Mouse (Mus musculus) intestine, embryonic 14.5 days (tissue): ENCODE data around the gene Ccdc125. TPM values are rescaled to one million over a fixed set of nuclear protein-coding genes. Genes with fewer than 3 reads are reported as not detected.

Source experiments
- ATAC-seq: fragments of 200-750 bp; cut with Nextera tagmentation; replicated peaks from 2 replicates; pipeline ENCODE4 v1.8.0; 2017; ENCODE audit warnings: low read depth, moderate number of reproducible peaks, moderate TSS enrichment, moderate library complexity; ENCODE audit not compliant: low FRiP score, low TSS enrichment
- DNase-seq: peaks from one replicate; pipeline ENCODE4 v3.0.0-alpha.2; 2018; ENCODE audit warnings: low spot score
- H3K27ac ChIP-seq: fragments of 300-500 bp; sonication (generic); 2 replicates; pipeline ENCODE4 v1.5.1; 2014; ENCODE audit warnings: low read depth, mild to moderate bottlenecking, control low read depth
- H3K27me3 ChIP-seq: fragments of 300-500 bp; sonication (generic); replicated peaks from 2 replicates; pipeline ENCODE4 v1.6.1; 2014; ENCODE audit warnings: low read length, control low read depth; ENCODE audit not compliant: control insufficient read depth, insufficient read depth
- H3K36me3 ChIP-seq: fragments of 300-500 bp; sonication (generic); 2 replicates; pipeline ENCODE4 v1.6.1; 2014; ENCODE audit warnings: low read length, control low read depth; ENCODE audit not compliant: control insufficient read depth, insufficient read depth
- H3K4me1 ChIP-seq: fragments of 300-500 bp; sonication (generic); replicated peaks from 2 replicates; pipeline ENCODE4 v1.6.1; 2014; ENCODE audit warnings: low read length, control low read depth, mixed read lengths; ENCODE audit not compliant: control insufficient read depth, insufficient read depth
- H3K4me2 ChIP-seq: fragments of 300-500 bp; sonication (generic); 2 replicates; pipeline ENCODE4 v1.6.1; 2014; ENCODE audit warnings: low read length
- H3K4me3 ChIP-seq: fragments of 300-500 bp; sonication (generic); 2 replicates; pipeline ENCODE4 v1.5.1; 2014; ENCODE audit warnings: low read depth, low read length, control low read depth, mixed read lengths
- H3K9ac ChIP-seq: fragments of 300-500 bp; sonication (generic); 2 replicates; pipeline ENCODE4 v1.6.1; 2014; ENCODE audit warnings: mild to moderate bottlenecking, low read length
- H3K9me3 ChIP-seq: fragments of 300-500 bp; sonication (generic); 2 replicates; pipeline ENCODE4 v1.6.1; 2016; ENCODE audit warnings: low read length, control low read depth; ENCODE audit not compliant: control insufficient read depth
- WGBS: fragments of 180-500 bp; shearing (Covaris S2); extraction: QIAGEN DNeasy Blood & Tissue Kit; methylation state at CpG from one replicate; pipeline ENCODE4 v1.1.7; 2014; 5-methylcytosine and 5-hydroxymethylcytosine counted together
- polyA plus RNA-seq: library from polyadenylated mRNA; unstranded; fragments of >200 nt; fragmentation: Nextera tagmentation; extraction: Ambion mirVana; gene quantifications from 2 replicates; pipeline ENCODE4 v1.2.1, GENCODE M21; 2014

Ccdc125 gene
- polyA plus RNA-seq, 1 experiment from 2014 or later, result 10.1 TPM

- Histone ChIP-seq H3K4me3 (no peak overlapping the region), H3K36me3 (no peaks in the 10 kb centered on the region), H3K9me3 (no peaks in the 10 kb centered on the region), H3K4me1 (peaks cover 5% of the 10 kb centered on the region; the same call in 1 of the 2 replicates), H3K9ac (no peak overlapping the region), H3K27ac (no peak overlapping the region), H3K27me3 (no peaks in the 10 kb centered on the region), H3K4me2 (no peak overlapping the region)
- no peak for ATAC-seq
- no peak for DNase-seq
- WGBS, result 88% methylated on average over 3 of the region's 3 CpGs
Measured at GRCm38 (mm10) chr13:100746090-100746489, 76.6 kb downstream of the Ccdc125 start.

Other genes with a start within 250 kb of the Ccdc125 start
- gene Naip1, start 216.8 kb upstream of the Ccdc125 start, polyA plus RNA-seq, result 0.89 and 1.3 TPM in 2 replicates
- 81.6 and 96.4 TPM in 2 replicates for gene Gtf2h2, start 177.1 kb upstream of the Ccdc125 start, polyA plus RNA-seq
- gene Ocln, start 117.0 kb upstream of the Ccdc125 start, polyA plus RNA-seq, result 71.7 and 74.6 TPM in 2 replicates
- gene Marveld2, start 52.7 kb upstream of the Ccdc125 start, polyA plus RNA-seq, result 24.0 and 25.6 TPM in 2 replicates
- gene Ak6, start 18.7 kb upstream of the Ccdc125 start, polyA plus RNA-seq, result 287 TPM in 2 replicates
- 20.3 TPM in 2 replicates for gene Rad17, start 18.7 kb upstream of the Ccdc125 start, polyA plus RNA-seq
- 9.6 and 14.2 TPM in 2 replicates for gene Taf9, start 18.1 kb upstream of the Ccdc125 start, polyA plus RNA-seq
- gene Cdk7, start 61.2 kb downstream of the Ccdc125 start, polyA plus RNA-seq, result 79.3 and 87.3 TPM in 2 replicates
- 199 and 219 TPM in 2 replicates for gene Mrps36, start 74.9 kb downstream of the Ccdc125 start, polyA plus RNA-seq
- gene Cenph, start 106.2 kb downstream of the Ccdc125 start, polyA plus RNA-seq, result 35.7 and 39.0 TPM in 2 replicates
- 242 and 267 TPM in 2 replicates for gene Ccnb1, start 116.9 kb downstream of the Ccdc125 start, polyA plus RNA-seq
- gene Slc30a5, start 163.7 kb downstream of the Ccdc125 start, polyA plus RNA-seq, result 62.8 and 65.4 TPM in 2 replicates